Mouse (Mus musculus): Measurements from ENCODE around the gene Prkcz.

GRCm38 (mm10) chr4:155368684-155369083 lies 7.5 kb upstream of the Prkcz start:
- TF ChIP-seq CTCF (conservative IDR thresholded peaks at IDR 0.05; ENCODE audit: low read length): peak; percentile 98
- TF ChIP-seq NANOG (IDR thresholded peaks at IDR 0.05; ENCODE audit: borderline replicate concordance, low read length): no peak
- TF ChIP-seq POU5F1 (IDR thresholded peaks at IDR 0.05; ENCODE audit: borderline replicate concordance, low read length): no peak

All from E14TG2a.4 (cell line).